Mouse (Mus musculus) adrenal gland, adult (tissue): ENCODE results near the gene Asxl1.

Experiments
- DNase-seq, 2 experiments: peaks; one replicate each; pipeline ENCODE4 v3.0.0; 2022 to 2023; ENCODE audit warnings: low spot score in 1 of 2; ENCODE audit not compliant: inconsistent age in 2 of 2

Gene Asxl1

GRCm38 (mm10) chr2:153408971-153409370 lies 63.3 kb downstream of the Asxl1 start:
- no peak for DNase-seq

- peak in 1 of 2 experiments; percentile 43 for DNase-seq
These were observed 65.9 kb downstream of the Asxl1 start for GRCm38 (mm10) chr2:153411557-153411956.

DNA sequence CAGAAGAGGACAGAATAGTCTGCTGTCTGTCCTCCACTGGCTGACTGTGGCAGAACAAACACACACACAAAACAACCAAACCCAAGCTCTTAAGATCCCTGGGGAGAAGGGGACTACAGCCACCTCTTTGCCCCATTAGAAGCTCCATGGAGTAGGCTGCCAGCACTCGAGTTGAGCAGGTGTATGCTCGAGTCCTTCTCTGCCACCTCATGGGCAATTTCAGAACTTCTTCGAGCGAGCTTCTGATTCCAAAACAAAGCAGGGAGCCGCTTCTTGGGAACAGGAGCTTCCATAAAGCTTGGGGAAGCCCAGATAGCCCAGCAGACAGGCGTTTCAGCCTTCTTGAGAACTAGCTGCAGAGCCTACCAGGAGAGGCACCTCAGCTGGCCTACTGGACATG lies 66.9 kb downstream of the Asxl1 start:
- DNase-seq = peak in 1 of 2 experiments; percentile 8

DNA sequence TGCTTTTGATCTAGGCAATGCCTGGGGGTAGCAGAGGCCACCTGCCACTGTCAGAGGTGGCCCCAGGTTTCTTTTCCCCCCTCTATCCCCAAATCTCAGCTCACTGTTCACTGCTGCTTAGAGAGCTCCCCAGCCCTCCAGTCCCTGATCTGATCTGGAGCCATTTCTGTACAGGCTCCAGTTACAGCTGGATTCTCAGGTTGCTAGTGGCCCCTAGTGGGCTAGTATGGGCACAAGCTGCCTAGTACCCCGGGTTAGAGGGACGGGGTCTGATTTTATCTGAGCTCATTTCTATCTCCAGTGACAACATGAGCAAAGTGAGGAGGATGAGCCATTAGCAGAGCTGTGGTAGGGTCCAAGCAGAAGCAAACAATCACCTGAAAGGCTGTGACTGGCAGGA lies 69.0 kb downstream of the Asxl1 start:
- peak in 1 of 2 experiments; percentile 74 for DNase-seq

GRCm38 (mm10) chr2:153417841-153418240 lies 72.2 kb downstream of the Asxl1 start:
- DNase-seq = peak; percentile 74

DNA sequence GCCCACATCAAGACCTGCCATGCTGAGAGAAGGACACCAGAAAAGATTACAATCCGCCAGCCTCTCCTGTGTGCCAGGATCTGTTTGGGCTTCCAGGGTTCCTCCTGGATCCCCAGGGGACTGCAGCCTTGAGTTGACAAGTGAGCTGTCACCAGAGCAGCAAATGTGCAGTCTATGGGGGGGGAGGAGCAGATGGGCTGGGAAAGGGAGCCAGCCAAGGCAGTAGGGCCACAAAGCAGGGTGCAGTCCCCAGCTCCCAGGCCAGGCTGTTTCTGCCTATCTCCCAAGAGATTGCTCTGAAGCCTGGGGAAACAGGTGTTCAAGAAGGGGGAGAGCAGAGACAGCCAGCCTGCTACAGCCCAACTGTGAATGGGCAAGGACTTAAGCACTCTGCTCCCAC lies 72.8 kb downstream of the Asxl1 start:
- DNase-seq = peak; percentile 82 to 86

DNA sequence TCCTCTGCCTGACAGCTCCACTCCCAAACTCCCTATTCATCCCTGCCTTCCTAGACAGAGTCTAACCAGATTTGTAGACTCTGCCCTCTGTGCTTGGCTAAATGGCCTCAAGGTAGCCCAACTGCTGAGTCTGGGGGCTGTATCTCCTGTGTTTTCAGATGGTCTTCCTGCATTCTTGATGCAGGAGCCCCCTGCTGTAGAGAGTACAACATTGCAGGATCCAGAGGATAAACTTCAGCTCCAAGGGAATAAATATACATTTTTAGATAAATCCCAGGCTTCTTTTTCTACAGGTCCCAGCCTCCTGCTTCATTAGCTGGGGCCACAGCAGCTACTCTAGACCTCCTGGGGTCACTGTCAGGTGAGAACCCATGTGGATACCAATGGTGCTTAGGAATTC lies 75.6 kb downstream of the Asxl1 start:
- no peak for DNase-seq

GRCm38 (mm10) chr2:153422051-153422450 lies 76.4 kb downstream of the Asxl1 start:
- DNase-seq = no peak

DNA sequence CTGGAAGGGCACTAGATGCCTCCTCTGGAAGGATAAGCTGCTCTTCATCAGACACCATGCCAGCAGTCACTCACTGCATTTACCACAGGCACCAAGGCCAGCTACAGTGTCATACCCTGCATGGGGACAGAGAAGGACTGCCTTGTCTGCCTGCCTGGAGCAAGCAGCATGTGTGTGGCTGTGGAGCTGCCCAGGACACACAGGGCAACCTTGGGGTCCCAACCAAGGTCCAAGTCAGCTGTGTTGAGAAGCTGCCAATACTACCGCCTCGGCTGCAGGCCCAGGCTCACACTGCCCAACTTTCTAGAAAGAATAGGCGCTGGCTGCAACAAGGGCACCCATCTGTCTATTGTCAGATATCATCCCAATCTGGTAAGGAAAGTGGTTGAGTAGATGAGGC lies 77.5 kb downstream of the Asxl1 start:
- DNase-seq = peak; percentile 59 to 82

GRCm38 (mm10) chr2:153424557-153424956 lies 78.9 kb downstream of the Asxl1 start:
- no peak for DNase-seq

DNA sequence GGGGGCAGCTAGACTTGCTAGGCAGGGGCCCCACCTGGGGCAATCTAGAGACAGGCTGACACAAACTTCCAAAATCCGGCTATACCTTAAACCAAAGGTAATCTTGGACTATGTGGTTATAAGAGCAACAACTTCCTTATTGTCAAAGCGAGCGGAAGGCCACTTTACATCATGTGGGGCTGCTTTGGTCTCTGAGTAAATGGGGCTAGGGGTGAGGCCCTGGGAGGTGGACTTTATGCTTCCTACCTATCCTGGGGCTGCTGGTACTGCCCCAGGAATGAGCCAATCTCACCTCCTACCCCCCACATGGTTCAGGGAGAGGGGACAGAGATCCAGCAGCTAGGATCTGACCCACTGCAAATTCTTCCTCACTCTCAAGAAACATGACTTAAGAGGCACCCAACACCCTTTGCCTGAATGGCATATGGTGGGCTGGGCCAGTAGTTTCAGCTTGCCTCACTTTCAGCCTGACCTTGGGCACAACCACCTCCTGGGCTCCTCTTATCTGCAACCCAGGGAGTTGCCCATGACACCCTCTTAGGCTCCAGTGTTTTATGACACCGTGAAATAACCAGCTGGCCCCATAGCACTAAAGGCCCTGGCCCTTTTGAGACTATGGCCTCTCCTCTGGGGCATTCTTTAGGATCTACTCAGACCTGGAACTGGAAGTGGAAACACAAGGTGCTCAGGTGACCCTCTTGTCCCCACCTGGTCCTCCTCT lies 79.7 kb downstream of the Asxl1 start:
- no peak for DNase-seq

DNA sequence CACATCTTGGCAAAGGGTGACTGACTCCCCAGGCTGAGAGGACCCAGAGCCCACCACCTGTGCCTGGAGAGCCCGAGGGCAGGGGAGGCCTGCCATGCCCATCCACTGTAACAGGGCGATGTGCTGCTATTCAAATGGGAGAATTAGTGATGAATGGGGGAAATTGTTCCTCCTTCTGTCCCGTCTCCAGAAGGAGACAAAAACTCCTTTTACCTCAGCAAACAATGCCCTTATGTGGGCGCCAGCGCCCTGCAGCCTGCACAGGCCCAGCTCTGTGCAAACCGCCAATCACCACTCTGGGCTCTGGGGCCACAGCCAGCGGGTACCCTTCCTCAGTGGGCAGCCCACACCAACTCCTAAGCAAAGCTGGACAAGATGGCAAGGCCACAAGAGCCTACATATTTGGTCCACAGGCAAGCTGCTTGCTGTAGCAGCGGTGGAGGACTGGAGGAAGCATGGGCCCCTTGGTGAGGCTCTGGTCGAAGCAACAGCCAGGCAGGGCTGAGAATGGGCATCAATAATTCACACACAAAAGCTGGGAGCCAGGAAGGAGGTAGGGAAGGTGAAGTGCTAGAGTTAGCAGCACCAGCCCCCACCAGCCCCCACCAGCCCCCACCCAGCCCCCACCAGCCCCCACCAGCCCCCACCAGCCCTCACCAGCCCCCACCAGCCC lies 80.5 kb downstream of the Asxl1 start:
- no peak for DNase-seq

- no peak for DNase-seq
These were observed 81.3 kb downstream of the Asxl1 start for GRCm38 (mm10) chr2:153426931-153427330.

DNA sequence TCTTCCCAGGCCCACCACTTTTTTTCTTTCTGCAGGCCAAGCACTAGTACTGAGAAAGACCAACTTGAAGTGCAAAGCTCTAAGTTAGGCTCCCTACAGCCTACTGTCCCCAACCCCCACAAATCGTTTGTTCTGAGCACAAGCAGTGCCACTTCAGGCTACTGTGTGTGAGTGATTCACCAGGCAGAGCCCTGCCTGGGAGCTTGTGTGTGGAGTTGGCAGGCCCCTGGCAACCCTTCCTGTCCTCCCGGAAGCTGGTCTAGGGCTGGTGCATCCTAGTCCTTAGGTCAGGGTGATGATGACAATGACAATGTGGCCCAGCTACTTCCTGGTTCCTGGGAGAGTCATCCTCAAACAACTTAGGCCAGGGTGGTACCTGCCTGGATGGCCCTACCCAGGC lies 82.9 kb downstream of the Asxl1 start:
- peak in 1 of 2 experiments; percentile 74 for DNase-seq

GRCm38 (mm10) chr2:153430571-153430970 lies 84.9 kb downstream of the Asxl1 start:
- no peak for DNase-seq

DNA sequence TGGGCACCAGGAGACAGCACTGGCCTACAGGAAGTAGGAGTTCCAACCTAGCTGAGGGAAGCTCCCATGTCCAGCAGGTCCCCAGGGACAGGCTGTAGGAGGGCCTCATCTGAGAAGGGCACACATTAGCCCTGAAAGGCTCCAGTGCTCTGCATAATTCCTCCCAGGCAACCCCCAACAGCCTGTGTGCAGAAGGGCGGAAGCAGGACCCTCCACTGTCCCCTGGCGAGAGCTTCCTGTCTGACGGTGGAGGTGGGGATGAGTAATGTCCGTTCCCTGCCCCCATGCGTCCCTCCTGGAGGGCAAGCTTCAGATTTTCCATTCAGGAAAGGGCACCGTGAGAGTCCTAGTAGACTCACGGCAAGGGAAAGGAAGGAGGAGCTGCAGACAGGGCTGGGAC lies 86.9 kb downstream of the Asxl1 start:
- DNase-seq = peak; percentile 50 to 69

GRCm38 (mm10) chr2:153433859-153434258 lies 88.2 kb downstream of the Asxl1 start:
- peak in 1 of 2 experiments; percentile 51 for DNase-seq

- peak in 1 of 2 experiments; percentile 52 for DNase-seq
These were observed 89.5 kb downstream of the Asxl1 start for GRCm38 (mm10) chr2:153434880-153435831.

GRCm38 (mm10) chr2:153436641-153437305 lies 91.1 kb downstream of the Asxl1 start:
- DNase-seq = peak; percentile 70 to 88

DNA sequence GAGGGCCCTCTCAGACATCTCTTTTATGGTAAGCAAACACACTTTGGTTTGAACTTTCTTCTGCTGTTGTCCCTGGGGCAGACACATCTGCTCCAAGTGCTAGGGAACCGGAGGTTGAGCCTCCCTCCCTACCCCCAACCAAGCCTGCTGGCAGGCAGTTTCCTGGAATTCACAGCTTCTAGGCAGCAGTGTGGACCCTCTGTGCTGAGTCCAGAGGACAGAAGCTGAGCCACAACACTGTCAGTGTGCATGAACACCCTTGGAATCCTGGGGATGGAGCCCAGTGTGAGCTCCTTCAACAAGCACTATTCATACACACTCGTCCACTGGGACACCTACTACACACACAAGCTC lies 91.7 kb downstream of the Asxl1 start:
- DNase-seq = peak in 1 of 2 experiments; percentile 55

DNA sequence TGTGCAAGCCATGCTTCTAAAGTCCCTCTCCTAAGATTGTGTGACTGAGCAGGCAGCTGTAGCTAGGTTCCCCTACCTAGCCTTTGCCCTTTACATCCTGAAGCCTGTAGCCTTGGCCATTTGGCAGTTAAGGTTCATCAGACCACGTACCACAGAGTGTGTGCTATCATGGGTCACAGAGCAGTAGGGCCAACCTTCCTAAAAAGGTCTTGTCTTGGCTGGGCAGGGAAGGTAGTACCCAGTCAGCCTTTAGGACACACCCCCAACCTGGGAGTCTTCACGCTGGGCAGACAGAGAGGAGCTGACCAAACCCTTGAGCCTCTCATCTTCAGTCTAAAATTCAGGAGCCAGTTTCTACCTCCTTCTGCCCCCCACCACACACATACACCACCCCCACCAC lies 95.1 kb downstream of the Asxl1 start:
- DNase-seq = no peak
